Mouse (Mus musculus): ENCODE measurements around the gene Glb1. TPM values are rescaled to one million over a fixed set of nuclear protein-coding genes. Genes with fewer than 3 reads are reported as not detected.

Glb1 gene
- total RNA-seq, 2 experiments from 2014 or later = 26.7 to 30.3 TPM

Other genes starting within 250 kb of the Glb1 start
- gene Bcl2a1c, start 70.9 kb upstream of the Glb1 start, total RNA-seq (2021) = not detected
- gene Crtap, start 10.4 kb upstream of the Glb1 start, total RNA-seq (2021) = 10 to 100 TPM; 13.6 to 18.3 TPM
- gene Tmppe, start within 50 bp of the Glb1 start, total RNA-seq (2021) = 10 to 100 TPM; 11.1 to 11.4 TPM
- not detected for gene Ccr4, start 103.8 kb downstream of the Glb1 start, total RNA-seq (2021)
- gene C130032M10Rik, start 114.6 kb downstream of the Glb1 start, total RNA-seq (2021) = not detected
- gene Trim71, start 163.3 kb downstream of the Glb1 start, total RNA-seq (2021) = under 1 TPM; 0.06 to 0.14 TPM
- 10 to 100 TPM; 48.4 to 53.1 TPM for gene Cnot10, start 239.1 kb downstream of the Glb1 start, total RNA-seq (2021)

Data from left cerebral cortex, postnatal 4 days (tissue).